Mouse (Mus musculus): Measurements from ENCODE around the gene Svip.
A peak's percentile ranks its signal among the peaks of the same experiment; 100 is the strongest.

Gene Svip

GRCm38 (mm10) chr7:52005511-52006295 is at the start of gene Svip:
Gene Svip (minus strand): TSS chr7:52006018.
- DNase-seq (ENCODE audit: low spot score), result no peak

- DNase-seq (ENCODE audit: low spot score), result peak; percentile 10
These were observed 32.1 kb upstream of the Svip start for GRCm38 (mm10) chr7:52037600-52038582.

GRCm38 (mm10) chr7:52024050-52024626 is 18.3 kb upstream of the Svip start:
- DNase-seq (ENCODE audit: low spot score), result no peak

GRCm38 (mm10) chr7:52022039-52022438 is 16.2 kb upstream of the Svip start:
- no peak for DNase-seq (ENCODE audit: low spot score)

GRCm38 (mm10) chr7:52015628-52016027 is 9.8 kb upstream of the Svip start, which contains the start of gene 1700015G11Rik:
Gene 1700015G11Rik (minus strand): TSS chr7:52015728.
- no peak for DNase-seq (ENCODE audit: low spot score)

- no peak for DNase-seq (ENCODE audit: low spot score)
These were observed 9.4 kb upstream of the Svip start for GRCm38 (mm10) chr7:52015180-52015579.

GRCm38 (mm10) chr7:52013457-52013856 is 7.6 kb upstream of the Svip start:
- no peak for DNase-seq (ENCODE audit: low spot score)

- no peak for DNase-seq (ENCODE audit: low spot score)
These were observed 1.3 kb upstream of the Svip start for GRCm38 (mm10) chr7:52007138-52007537.

- DNase-seq (ENCODE audit: low spot score), result no peak
These were observed 445 bp upstream of the Svip start for GRCm38 (mm10) chr7:52006296-52006630.

GRCm38 (mm10) chr7:51991020-51991419 is 14.8 kb downstream of the Svip start:
- DNase-seq (ENCODE audit: low spot score), result no peak

- DNase-seq (ENCODE audit: low spot score), result no peak
These were observed 18.9 kb downstream of the Svip start for GRCm38 (mm10) chr7:51986909-51987308.

GRCm38 (mm10) chr7:51985763-51986162 is 20.1 kb downstream of the Svip start:
- DNase-seq (ENCODE audit: low spot score), result no peak

- DNase-seq (ENCODE audit: low spot score), result no peak
These were observed 23.5 kb downstream of the Svip start for GRCm38 (mm10) chr7:51982303-51982702.

- DNase-seq (ENCODE audit: low spot score), result no peak
These were observed 26.5 kb downstream of the Svip start for GRCm38 (mm10) chr7:51979271-51979670.

GRCm38 (mm10) chr7:51975181-51975580 is 30.6 kb downstream of the Svip start:
- no peak for DNase-seq (ENCODE audit: low spot score)

- no peak for DNase-seq (ENCODE audit: low spot score)
These were observed 32.3 kb downstream of the Svip start for GRCm38 (mm10) chr7:51973526-51973925.

- DNase-seq (ENCODE audit: low spot score), result no peak
These were observed 32.7 kb downstream of the Svip start for GRCm38 (mm10) chr7:51973091-51973490.

GRCm38 (mm10) chr7:51972252-51972855 is 33.5 kb downstream of the Svip start:
- peak; percentile 30 for DNase-seq (ENCODE audit: low spot score)

- no peak for DNase-seq (ENCODE audit: low spot score)
These were observed 36.4 kb downstream of the Svip start for GRCm38 (mm10) chr7:51969379-51969778.

- no peak for DNase-seq (ENCODE audit: low spot score)
These were observed 38.2 kb downstream of the Svip start for GRCm38 (mm10) chr7:51967581-51967980.

GRCm38 (mm10) chr7:51964681-51965080 is 41.1 kb downstream of the Svip start:
- no peak for DNase-seq (ENCODE audit: low spot score)

Measured in MN1 (cell line).